Mouse (Mus musculus) erythroblast, adult 5-6 weeks (primary cell): ENCODE measurements around the gene Gm4307. TPM values are rescaled to one million over a fixed set of nuclear protein-coding genes. Genes with fewer than 3 reads are reported as not detected.
"Not testable (repeated sequence)": the region's sequence is repeated elsewhere in the genome, so short reads cannot be mapped to it uniquely, and the experiment has no call there.

Experiments used
- ATAC-seq: replicated peaks from 2 replicates; pipeline ENCODE4 v1.8.0; 2016; ENCODE audit warnings: moderate number of reproducible peaks, mild to moderate bottlenecking, moderate TSS enrichment, inconsistent platforms; ENCODE audit not compliant: poor library complexity, low FRiP score, severe bottlenecking
- total RNA-seq, 2 experiments: library from RNA; stranded (forward) in 1 of 2; stranded (reverse) in 1 of 2; fragments of 150-400 nt in 1 of 2; fragments of 200-764, 138-1000 nt in 1 of 2; gene quantifications; 2 replicates each; pipeline versions ENCODE4 v1.2.3 to v1.2.4; 2015 to 2017; ENCODE audit warnings: low replicate concordance in 2 of 2

The Gm4307 gene
- total RNA-seq (2015; ENCODE audit: low replicate concordance): not detected in 2 replicates
- not detected in 2 replicates for total RNA-seq (2017; ENCODE audit: low replicate concordance)

- not testable (repeated sequence) for ATAC-seq
These were observed at the start of gene Gm4307 for GRCm38 (mm10) chr10:100361038-100361437. Gene Gm4307 (plus strand): TSS chr10:100361338.

GRCm38 (mm10) chr10:100335376-100335775 is 25.8 kb upstream of the Gm4307 start, which contains the start of gene Gm4301:
Gene Gm4301 (plus strand): TSS chr10:100335676.
- not testable (repeated sequence) for ATAC-seq

DNA sequence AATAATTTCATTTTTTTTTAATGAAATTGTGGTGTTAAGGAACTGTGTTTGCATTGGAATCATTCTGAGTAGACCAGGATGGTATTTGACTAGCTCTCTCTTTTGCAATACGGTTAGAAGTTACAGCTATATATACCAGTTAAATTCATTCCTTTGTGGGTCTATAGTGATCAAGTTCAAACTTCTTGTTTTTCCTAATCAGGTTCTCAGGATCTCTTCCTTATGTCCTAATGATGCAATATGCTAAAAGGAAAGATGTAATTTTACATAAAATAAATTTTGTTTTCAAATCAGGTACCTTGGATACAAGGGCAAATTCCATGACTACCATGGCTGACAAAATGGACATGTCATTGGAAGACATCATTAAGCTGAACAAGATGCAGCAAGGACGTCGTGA is 20.6 kb upstream of the Gm4307 start, which contains the start of gene Gm4302:
Gene Gm4302 (plus strand): TSS at position 301 of the 400 bp plus-strand sequence.
- ATAC-seq: not testable (repeated sequence)

DNA sequence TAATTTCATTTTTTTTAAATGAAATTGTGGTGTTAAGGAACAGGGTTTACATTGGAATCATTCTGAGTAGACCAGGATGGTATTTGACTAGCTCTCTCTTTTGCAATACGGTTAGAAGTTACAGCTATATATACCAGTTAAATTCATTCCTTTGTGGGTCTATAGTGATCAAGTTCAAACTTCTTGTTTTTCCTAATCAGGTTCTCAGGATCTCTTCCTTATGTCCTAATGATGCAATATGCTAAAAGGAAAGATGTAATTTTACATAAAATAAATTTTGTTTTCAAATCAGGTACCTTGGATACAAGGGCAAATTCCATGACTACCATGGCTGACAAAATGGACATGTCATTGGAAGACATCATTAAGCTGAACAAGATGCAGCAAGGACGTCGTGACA is 15.5 kb upstream of the Gm4307 start, which contains the start of gene Gm4303:
Gene Gm4303 (plus strand): TSS at position 301 of the 400 bp plus-strand sequence.
- not testable (repeated sequence) for ATAC-seq

DNA sequence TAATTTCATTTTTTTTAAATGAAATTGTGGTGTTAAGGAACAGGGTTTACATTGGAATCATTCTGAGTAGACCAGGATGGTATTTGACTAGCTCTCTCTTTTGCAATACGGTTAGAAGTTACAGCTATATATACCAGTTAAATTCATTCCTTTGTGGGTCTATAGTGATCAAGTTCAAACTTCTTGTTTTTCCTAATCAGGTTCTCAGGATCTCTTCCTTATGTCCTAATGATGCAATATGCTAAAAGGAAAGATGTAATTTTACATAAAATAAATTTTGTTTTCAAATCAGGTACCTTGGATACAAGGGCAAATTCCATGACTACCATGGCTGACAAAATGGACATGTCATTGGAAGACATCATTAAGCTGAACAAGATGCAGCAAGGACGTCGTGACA is 10.3 kb upstream of the Gm4307 start, which contains the start of gene Gm4305:
Gene Gm4305 (plus strand): TSS at position 301 of the 400 bp plus-strand sequence.
- ATAC-seq: not testable (repeated sequence)

DNA sequence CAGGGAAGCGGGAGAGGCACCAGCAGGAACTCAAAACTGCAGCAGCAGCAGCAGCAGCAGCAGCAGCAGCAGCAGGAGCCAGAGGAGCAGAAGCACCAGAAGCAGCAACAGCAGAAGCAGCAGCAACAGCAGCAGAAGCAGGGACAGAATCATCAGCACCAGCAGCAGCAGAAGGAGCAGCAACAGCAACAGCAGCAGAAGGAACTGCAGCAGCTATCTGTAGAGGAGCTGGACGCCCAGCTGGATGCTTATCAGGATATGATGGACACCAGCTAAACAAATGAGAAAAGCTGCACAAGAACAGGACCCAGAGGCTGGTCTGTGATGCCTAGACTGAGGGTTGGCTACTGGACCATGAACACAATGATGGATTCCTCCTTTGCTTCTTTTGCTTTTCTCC is 4.3 kb upstream of the Gm4307 start:
- not testable (repeated sequence) for ATAC-seq

DNA sequence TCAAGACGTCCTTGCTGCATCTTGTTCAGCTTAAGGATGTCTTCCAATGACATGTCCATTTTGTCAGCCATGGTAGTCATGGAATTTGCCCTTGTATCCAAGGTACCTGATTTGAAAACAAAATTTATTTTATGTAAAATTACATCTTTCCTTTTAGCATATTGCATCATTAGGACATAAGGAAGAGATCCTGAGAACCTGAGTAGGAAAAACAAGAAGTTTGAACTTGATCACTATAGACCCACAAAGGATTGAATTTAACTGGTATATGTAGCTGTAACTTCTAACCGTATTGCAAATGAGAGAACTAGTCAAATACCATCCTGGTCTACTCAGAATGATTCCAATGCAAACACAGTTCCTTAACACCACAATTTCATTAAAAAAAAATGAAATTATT is 21.3 kb downstream of the Gm4307 start, which contains the start of gene Gm4312:
Gene Gm4312 (minus strand): TSS at position 101 of the 400 bp plus-strand sequence.
- not testable (repeated sequence) for ATAC-seq

DNA sequence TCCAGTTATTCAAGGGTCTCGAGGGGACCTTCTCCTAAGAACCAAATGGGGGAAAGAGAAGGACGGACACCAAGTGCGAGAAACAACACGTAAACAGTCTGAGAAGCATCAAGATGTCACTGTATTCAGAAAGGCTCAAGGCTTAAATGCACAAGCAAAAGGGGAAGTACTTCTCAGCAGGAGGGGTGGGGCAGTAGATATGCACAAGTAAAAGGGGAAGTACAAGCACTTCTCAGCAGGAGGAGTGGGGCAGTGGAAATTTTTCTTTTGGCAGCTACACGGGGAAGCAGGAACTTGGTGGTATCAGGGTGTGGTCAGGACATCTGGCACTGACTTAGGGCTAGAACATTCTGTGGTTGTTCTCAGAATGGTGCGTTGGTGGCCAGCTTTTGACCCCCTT is 41.2 kb downstream of the Gm4307 start:
- ATAC-seq: not testable (repeated sequence)

Other genes starting within 250 kb of the Gm4307 start
- gene Gm4301, start 25.7 kb upstream of the Gm4307 start, total RNA-seq (2015; ENCODE audit: low replicate concordance): not detected in 2 replicates
- not detected in 2 replicates for gene Gm4301, start 25.7 kb upstream of the Gm4307 start, total RNA-seq (2017; ENCODE audit: low replicate concordance)
- not detected in 2 replicates for gene Gm4302, start 20.5 kb upstream of the Gm4307 start, total RNA-seq (2015; ENCODE audit: low replicate concordance)
- not detected in 2 replicates for gene Gm4302, start 20.5 kb upstream of the Gm4307 start, total RNA-seq (2017; ENCODE audit: low replicate concordance)
- gene Gm4303, start 15.4 kb upstream of the Gm4307 start, total RNA-seq (2015; ENCODE audit: low replicate concordance): not detected in 2 replicates
- gene Gm4303, start 15.4 kb upstream of the Gm4307 start, total RNA-seq (2017; ENCODE audit: low replicate concordance): not detected in 2 replicates
- not detected in 2 replicates for gene Gm4305, start 10.2 kb upstream of the Gm4307 start, total RNA-seq (2015; ENCODE audit: low replicate concordance)
- not detected in 2 replicates for gene Gm4305, start 10.2 kb upstream of the Gm4307 start, total RNA-seq (2017; ENCODE audit: low replicate concordance)
- not detected in 2 replicates for gene Gm4312, start 21.2 kb downstream of the Gm4307 start, total RNA-seq (2015; ENCODE audit: low replicate concordance)
- not detected in 2 replicates for gene Gm4312, start 21.2 kb downstream of the Gm4307 start, total RNA-seq (2017; ENCODE audit: low replicate concordance)
- gene Tmtc3, start 126.0 kb downstream of the Gm4307 start, total RNA-seq (2015; ENCODE audit: low replicate concordance): 7.3 and 10.2 TPM in 2 replicates
- gene Tmtc3, start 126.0 kb downstream of the Gm4307 start, total RNA-seq (2017; ENCODE audit: low replicate concordance): 3.6 and 4.0 TPM in 2 replicates
- gene Cep290, start 126.2 kb downstream of the Gm4307 start, total RNA-seq (2015; ENCODE audit: low replicate concordance): 8.8 and 15.5 TPM in 2 replicates
- gene Cep290, start 126.2 kb downstream of the Gm4307 start, total RNA-seq (2017; ENCODE audit: low replicate concordance): 22.6 and 63.6 TPM in 2 replicates
- gene 4930430F08Rik, start 229.1 kb downstream of the Gm4307 start, total RNA-seq (2015; ENCODE audit: low replicate concordance): 11.5 and 13.1 TPM in 2 replicates
- gene 4930430F08Rik, start 229.1 kb downstream of the Gm4307 start, total RNA-seq (2017; ENCODE audit: low replicate concordance): 30.2 and 31.0 TPM in 2 replicates
- gene 1700017N19Rik, start 229.1 kb downstream of the Gm4307 start, total RNA-seq (2015; ENCODE audit: low replicate concordance): not detected in 2 replicates
- 0.84 TPM in 1 of 2 replicates, not detected in the other for gene 1700017N19Rik, start 229.1 kb downstream of the Gm4307 start, total RNA-seq (2017; ENCODE audit: low replicate concordance)